ENCODE assay signal across 26 mouse cellular contexts in the genomic region with DNA sequence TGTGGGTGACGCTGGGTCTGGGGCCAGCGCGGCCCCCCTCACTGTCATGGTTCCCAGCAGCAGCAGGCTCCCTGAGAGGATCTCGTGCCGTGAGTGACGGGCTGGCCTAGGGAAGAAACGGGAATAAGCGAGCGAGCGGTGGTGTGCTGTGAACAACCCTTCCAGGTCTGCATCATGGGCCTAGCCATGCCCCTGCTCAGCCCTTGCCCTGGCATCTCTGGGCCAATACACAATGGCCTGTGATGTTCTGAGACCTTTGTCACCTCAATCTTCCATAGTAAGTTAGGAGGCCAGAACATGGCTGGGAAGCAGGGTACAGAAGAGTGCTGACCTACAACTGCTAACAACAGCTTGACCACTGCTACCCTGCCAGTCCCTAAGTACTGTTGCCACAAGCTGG. TPM values are rescaled to one million over a fixed set of nuclear protein-coding genes. Genes with fewer than 3 reads are reported as not detected.
DNase-seq lines count a peak whose midpoint lies in the region; ATAC-seq and TF ChIP-seq lines count a peak whose summit lies in the region.
"Had no signal": no experiment of that assay in that cellular context is flagged by ENCODE, and none has a peak within 500 bp of the region (broad histone marks: within the 10 kb centered on the region; RNA-seq: fewer than 3 reads in every experiment).

No protein-coding gene starts in this region.

- DNase-seq in heart, adult 2 months, result no peak
- DNase-seq in heart, postnatal 4 days, result no peak
- DNase-seq in heart, postnatal 0 days (ENCODE audit: low spot score), result no peak
- DNase-seq in heart, postnatal 36 days, result no peak
- DNase-seq in lung, postnatal 25 days (ENCODE audit: low spot score), result no peak
- no peak for DNase-seq in stomach, postnatal 0 days (ENCODE audit: low spot score)
- no peak for DNase-seq in liver
- DNase-seq: adrenal gland, adult 2 months; adrenal gland, postnatal 14 days; cerebellum, adult 11-12 months; cerebellum, adult 8-10 months; cerebellum, postnatal 10 days; cerebellum, postnatal 36 days; embryo, embryonic 11 days; gastrocnemius, postnatal 14 days; kidney, adult 11 months had no signal

- H3K4me1 ChIP-seq in heart, adult 2 months (ENCODE audit: control insufficient read depth, insufficient read depth, low read length), result peaks cover 42% of the 10 kb centered on the region
- peaks cover 29% of the 10 kb centered on the region for H3K4me1 ChIP-seq in heart, postnatal 0 days (ENCODE audit: control insufficient read depth, insufficient read depth)
- H3K4me1 ChIP-seq in lung, embryonic 15.5 days, result peaks cover 38% of the 10 kb centered on the region
- H3K4me1 ChIP-seq in stomach, postnatal 0 days (replicated peaks; ENCODE audit: control insufficient read depth, insufficient read depth), result no peaks in the 10 kb centered on the region

- intact Hi-C loops in heart, adult 2 months (cut with DNase I), result loop anchor here (5.0 kb wide), 1 partner anchor 56 kb away; no protein-coding TSS in a partner anchor
- intact Hi-C loops in heart, postnatal 36 days (cut with DNase I), result loop anchor here (2.0 kb wide), 1 partner anchor 136 kb away; no protein-coding TSS in a partner anchor

- H3K4me3 ChIP-seq in heart, adult 2 months, result no peak overlapping the region
- no peak overlapping the region for H3K4me3 ChIP-seq in heart, postnatal 0 days (ENCODE audit: low read depth, low read length)
- no peak overlapping the region for H3K4me3 ChIP-seq in lung, embryonic 15.5 days
- no peak overlapping the region for H3K4me3 ChIP-seq in stomach, postnatal 0 days (ENCODE audit: low read depth, low read length)
- H3K4me3 ChIP-seq: embryonic facial prominence, embryonic 10.5 days; embryonic facial prominence, embryonic 13.5 days; erythroblast, embryonic 14.5 days; forebrain, embryonic 13.5 days had no signal

- H3K79me2 ChIP-seq in heart, adult 2 months (replicated peaks; ENCODE audit: control insufficient read depth, insufficient read depth, low read length), result peaks cover 9% of the 10 kb centered on the region

- WGBS in heart, adult 2 months, result 95% methylated on average over 10 of the region's 10 CpGs
- 94% methylated on average over 10 of the region's 10 CpGs for WGBS in heart, postnatal 0 days
- WGBS in lung, embryonic 15.5 days, result 94% methylated on average over 10 of the region's 10 CpGs
- 93% methylated on average over 10 of the region's 10 CpGs for WGBS in stomach, postnatal 0 days

- TF ChIP-seq CTCF in heart, adult 2 months (IDR thresholded peaks at IDR 0.05), result no peak
- TF ChIP-seq CTCF in heart, postnatal 0 days (IDR thresholded peaks at IDR 0.05; ENCODE audit: low read depth), result no peak
- TF ChIP-seq CTCF in stomach, postnatal 0 days (IDR thresholded peaks at IDR 0.05; ENCODE audit: low read depth), result no peak

- H3K9me3 ChIP-seq in heart, postnatal 0 days (replicated peaks; ENCODE audit: control insufficient read depth, low read length), result no peaks in the 10 kb centered on the region
- H3K9me3 ChIP-seq in lung, embryonic 15.5 days, result no peaks in the 10 kb centered on the region
- no peaks in the 10 kb centered on the region for H3K9me3 ChIP-seq in stomach, postnatal 0 days (ENCODE audit: control insufficient read depth, low read length)
- H3K9me3 ChIP-seq: embryonic facial prominence, embryonic 10.5 days; embryonic facial prominence, embryonic 13.5 days; forebrain, embryonic 13.5 days had no signal

- H3K27ac ChIP-seq in heart, adult 2 months, result peak overlapping the region; percentile 88
- H3K27ac ChIP-seq in heart, postnatal 0 days (ENCODE audit: low read depth), result peak overlapping the region; percentile 66; the same call in 1 of the 2 replicates
- peak overlapping the region; percentile 64; the same call in 1 of the 2 replicates for H3K27ac ChIP-seq in lung, embryonic 15.5 days
- H3K27ac ChIP-seq in stomach, postnatal 0 days (replicated peaks), result peak overlapping the region; percentile 71
- H3K27ac ChIP-seq: embryonic facial prominence, embryonic 10.5 days; embryonic facial prominence, embryonic 13.5 days; forebrain, embryonic 13.5 days; hindbrain, embryonic 14.5 days; hindbrain, postnatal 0 days had no signal

- H3K4me2 ChIP-seq in heart, postnatal 0 days (ENCODE audit: low read depth, low read length), result no peak overlapping the region
- no peak overlapping the region for H3K4me2 ChIP-seq in lung, embryonic 15.5 days
- H3K4me2 ChIP-seq in stomach, postnatal 0 days (replicated peaks; ENCODE audit: low read depth), result no peak overlapping the region
- H3K4me2 ChIP-seq: embryonic facial prominence, embryonic 13.5 days; forebrain, embryonic 13.5 days; hindbrain, embryonic 14.5 days had no signal

- no peak overlapping the region for H3K9ac ChIP-seq in heart, adult 2 months (ENCODE audit: low read depth, low read length)
- no peak overlapping the region for H3K9ac ChIP-seq in heart, postnatal 0 days (replicated peaks; ENCODE audit: low read depth, low read length)
- H3K9ac ChIP-seq in lung, embryonic 15.5 days, result no peak overlapping the region
- H3K9ac ChIP-seq in stomach, postnatal 0 days (ENCODE audit: low read length), result no peak overlapping the region
- H3K9ac ChIP-seq: embryonic facial prominence, embryonic 13.5 days; forebrain, embryonic 13.5 days; hindbrain, embryonic 14.5 days had no signal

- ATAC-seq in heart, postnatal 0 days (ENCODE audit: insufficient read depth, low read depth), result no peak
- no peak for ATAC-seq in lung, embryonic 15.5 days (ENCODE audit: borderline replicate concordance, extremely low read depth, low FRiP score, low TSS enrichment)
- no peak for ATAC-seq in stomach, postnatal 0 days (ENCODE audit: low FRiP score, low TSS enrichment)
- ATAC-seq: CD4-positive, CD25-positive, alpha-beta regulatory T cell, adult 4 months; forebrain, embryonic 13.5 days; forebrain, embryonic 16.5 days; hindbrain, postnatal 0 days; inflammation-experienced regulatory T-cells, adult 6 months had no signal

- H3K27me3 ChIP-seq in heart, adult 2 months (ENCODE audit: control insufficient read depth, insufficient read depth, low read length), result no peaks in the 10 kb centered on the region
- H3K27me3 ChIP-seq in heart, postnatal 0 days (ENCODE audit: control insufficient read depth, insufficient read depth, low read length), result no peaks in the 10 kb centered on the region
- H3K27me3 ChIP-seq in lung, embryonic 15.5 days, result no peaks in the 10 kb centered on the region
- H3K27me3 ChIP-seq in stomach, postnatal 0 days (ENCODE audit: control insufficient read depth, insufficient read depth, low read length), result no peaks in the 10 kb centered on the region
- H3K27me3 ChIP-seq: embryonic facial prominence, embryonic 13.5 days; forebrain, embryonic 13.5 days had no signal

- peaks cover 3% of the 10 kb centered on the region for H3K36me3 ChIP-seq in heart, adult 2 months (ENCODE audit: control insufficient read depth, insufficient read depth, low read length)
- peaks cover 41% of the 10 kb centered on the region for H3K36me3 ChIP-seq in heart, postnatal 0 days (replicated peaks; ENCODE audit: control insufficient read depth, insufficient read depth, low read length)
- H3K36me3 ChIP-seq in lung, embryonic 15.5 days, result peaks cover 31% of the 10 kb centered on the region
- H3K36me3 ChIP-seq in stomach, postnatal 0 days (ENCODE audit: control insufficient read depth, insufficient read depth, low read length), result peaks cover 6% of the 10 kb centered on the region; the same call in 1 of the 2 replicates

- TF ChIP-seq POLR2A in heart, adult 2 months (IDR thresholded peaks at IDR 0.05; ENCODE audit: insufficient read depth, low read depth, low read length), result no peak

- no peak for TF ChIP-seq EP300 in heart, adult 2 months (IDR thresholded peaks at IDR 0.05; ENCODE audit: insufficient read depth, low read depth, low read length)
- TF ChIP-seq EP300 in heart, postnatal 0 days (IDR thresholded peaks at IDR 0.05; ENCODE audit: low read depth), result no peak
- no peak for TF ChIP-seq EP300 in stomach, postnatal 0 days (optimal IDR thresholded peaks at IDR 0.05)

RNA-seq across cellular contexts. Expression of a gene that starts 24.8 kb away (rescaled TPM):
- 10 to 100 TPM; 38.7 to 42.9 TPM for total RNA-seq in heart, adult 2 months (2021)
- 83.1 and 84.2 TPM in 2 replicates for polyA plus RNA-seq in heart, adult 2 months (2012; rRNA removed)
- total RNA-seq in heart, postnatal 4 days (2021), result 10 to 100 TPM; 68.1 to 73.4 TPM
- total RNA-seq in heart, postnatal 0 days (2014; rRNA removed; ENCODE audit: low replicate concordance), result 70.6 and 111 TPM in 2 replicates
- 31.8 and 32.7 TPM in 2 replicates for polyA plus RNA-seq in heart, postnatal 0 days (2015; fragmentation: Nextera tagmentation; extraction: Ambion mirVana)
- total RNA-seq in heart, postnatal 36 days (2021), result 10 to 100 TPM; 37.0 to 43.0 TPM
- 76.4 and 76.5 TPM in 2 replicates for polyA plus RNA-seq in lung, embryonic 15.5 days (2015; fragmentation: Nextera tagmentation; extraction: Ambion mirVana)
- 21.2 and 22.3 TPM in 2 replicates for polyA plus RNA-seq in stomach, postnatal 0 days (2015; fragmentation: Nextera tagmentation; extraction: Ambion mirVana)

RNA-seq across cellular contexts. Expression of a gene that starts 32.2 kb away (rescaled TPM):
- 10 to 100 TPM in 1 of 2 experiments, 1 to 10 TPM in 1; 9.3 to 13.7 TPM for total RNA-seq in heart, adult 2 months (2021)
- 3.4 and 4.3 TPM in 2 replicates for polyA plus RNA-seq in heart, adult 2 months (2012; rRNA removed)
- total RNA-seq in heart, postnatal 4 days (2021), result 10 to 100 TPM in 1 of 2 experiments, 1 to 10 TPM in 1; 9.8 to 10.2 TPM
- total RNA-seq in heart, postnatal 0 days (2014; rRNA removed; ENCODE audit: low replicate concordance), result 12.9 and 19.4 TPM in 2 replicates
- 1.8 and 2.9 TPM in 2 replicates for polyA plus RNA-seq in heart, postnatal 0 days (2015; fragmentation: Nextera tagmentation; extraction: Ambion mirVana)
- 10 to 100 TPM in 1 of 2 experiments, 1 to 10 TPM in 1; 9.0 to 10.5 TPM for total RNA-seq in heart, postnatal 36 days (2021)
- polyA plus RNA-seq in lung, embryonic 15.5 days (2015; fragmentation: Nextera tagmentation; extraction: Ambion mirVana), result 4.8 and 5.3 TPM in 2 replicates
- polyA plus RNA-seq in stomach, postnatal 0 days (2015; fragmentation: Nextera tagmentation; extraction: Ambion mirVana), result 11.4 and 11.9 TPM in 2 replicates

RNA-seq across cellular contexts. Expression of a gene that starts 50.4 kb away (rescaled TPM):
- total RNA-seq in heart, adult 2 months (2021), result 10 to 100 TPM; 10.7 to 11.0 TPM
- 11.7 and 14.0 TPM in 2 replicates for polyA plus RNA-seq in heart, adult 2 months (2012; rRNA removed)
- total RNA-seq in heart, postnatal 4 days (2021), result 1 to 10 TPM; 8.4 to 9.6 TPM
- 14.1 and 20.3 TPM in 2 replicates for total RNA-seq in heart, postnatal 0 days (2014; rRNA removed; ENCODE audit: low replicate concordance)
- polyA plus RNA-seq in heart, postnatal 0 days (2015; fragmentation: Nextera tagmentation; extraction: Ambion mirVana), result 7.1 and 7.9 TPM in 2 replicates
- total RNA-seq in heart, postnatal 36 days (2021), result 1 to 10 TPM; 8.1 to 8.7 TPM
- 19.1 and 20.2 TPM in 2 replicates for polyA plus RNA-seq in lung, embryonic 15.5 days (2015; fragmentation: Nextera tagmentation; extraction: Ambion mirVana)
- 8.8 and 9.4 TPM in 2 replicates for polyA plus RNA-seq in stomach, postnatal 0 days (2015; fragmentation: Nextera tagmentation; extraction: Ambion mirVana)
